Mouse (Mus musculus) bone marrow macrophage, adult 2 months (primary cell): Measurements from ENCODE around the gene Upk2.

Source experiments
- CTCF ChIP-seq: IDR thresholded peaks from 2 replicates; pipeline ENCODE4 v1.5.1; 2012; ENCODE audit warnings: low read depth, mild to moderate bottlenecking, low read length, moderate library complexity
- POLR2A ChIP-seq: IDR thresholded peaks from 2 replicates; pipeline ENCODE4 v1.6.1; 2012; ENCODE audit warnings: mild to moderate bottlenecking, low read depth, low read length, borderline replicate concordance

DNA sequence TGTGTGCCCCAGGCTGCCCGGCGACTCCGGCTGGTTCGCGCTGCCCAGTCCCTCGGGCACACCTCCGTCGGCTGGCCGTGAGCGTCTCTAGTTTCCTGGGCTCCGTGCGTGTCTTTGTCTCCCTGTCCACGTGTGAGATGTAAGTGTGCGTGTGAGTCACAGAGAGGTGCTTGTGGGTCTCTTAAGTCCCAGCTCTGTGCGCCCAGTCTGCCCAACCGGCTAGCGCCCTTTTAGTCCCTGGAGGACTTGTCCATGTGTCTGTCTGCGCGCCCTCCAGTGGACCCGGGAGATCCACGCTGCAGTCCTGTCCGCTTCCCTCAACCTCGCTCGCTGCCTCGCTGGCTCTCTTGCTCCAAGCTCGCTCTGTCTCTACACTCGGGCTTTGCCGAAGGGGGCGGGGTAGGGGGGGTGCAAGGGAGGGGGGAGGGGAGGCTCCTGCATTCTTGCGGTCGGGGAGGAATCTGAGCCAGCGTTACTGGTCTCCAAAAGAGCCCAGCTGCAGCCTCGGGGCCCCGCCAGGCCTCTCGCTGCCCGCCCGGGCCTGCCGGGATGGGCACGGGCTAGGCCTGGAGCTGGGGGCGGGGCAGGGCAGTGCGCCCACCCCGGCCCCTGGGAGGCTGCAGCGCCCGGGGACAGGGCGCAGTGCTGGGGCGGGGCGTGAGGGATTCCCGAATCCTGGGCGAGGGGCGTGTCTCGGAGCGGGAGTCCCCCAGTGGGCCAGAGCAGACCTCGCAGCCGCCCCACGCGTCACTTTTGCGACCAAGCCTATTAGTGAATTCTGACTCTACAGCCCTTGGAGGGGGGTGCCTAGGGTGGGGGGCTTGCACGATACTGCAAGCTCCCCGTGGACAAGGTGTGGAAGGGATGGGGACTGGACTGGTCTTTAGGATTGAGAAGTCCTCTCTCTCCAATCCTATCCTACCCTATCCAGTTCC lies 43.9 kb upstream of the Upk2 start:
- TF ChIP-seq CTCF: 0 out of 2 replicates have a peak, but pooled peaks have one; percentile 21
- TF ChIP-seq POLR2A: no peak
